Mouse (Mus musculus) ES-E14 (cell line): ENCODE data around the gene Artn. TPM values are rescaled to one million over a fixed set of nuclear protein-coding genes. Genes with fewer than 3 reads are reported as not detected.

Experiments used
- DNase-seq: peaks from one replicate; pipeline ENCODE4 v3.0.0-alpha.2; 2013; ENCODE audit warnings: low read depth, low spot score
- H3K27ac ChIP-seq: 2 replicates; pipeline ENCODE4 v1.5.1; 2012; ENCODE audit warnings: low read depth, mild to moderate bottlenecking, low read length, moderate library complexity, mixed read lengths; ENCODE audit not compliant: poor library complexity, insufficient read depth, severe bottlenecking
- H3K36me3 ChIP-seq: 2 replicates; pipeline ENCODE4 v1.6.1; 2012; ENCODE audit warnings: mild to moderate bottlenecking, low read length, moderate library complexity, mixed read lengths; ENCODE audit not compliant: control insufficient read depth, poor library complexity, insufficient read depth, severe bottlenecking
- H3K4me1 ChIP-seq, 2 experiments: fragments of 150-350 bp in 1 of 2; sonication (generic) in 1 of 2; 2 replicates each; pipeline ENCODE4 v1.6.1; 2012; ENCODE audit warnings: low read length in 2 of 2, mild to moderate bottlenecking in 1 of 2, mixed read lengths in 1 of 2; ENCODE audit not compliant: control insufficient read depth in 2 of 2, insufficient read depth in 2 of 2, poor library complexity in 1 of 2
- H3K4me3 ChIP-seq, 2 experiments: fragments of 150-350 bp in 1 of 2; sonication (generic) in 1 of 2; 2 replicates each; pipeline ENCODE4 v1.5.1; 2012; ENCODE audit warnings: low read length in 2 of 2, low read depth in 1 of 2, mild to moderate bottlenecking in 1 of 2, mixed read lengths in 1 of 2; ENCODE audit not compliant: insufficient read depth in 1 of 2, poor library complexity in 1 of 2, severe bottlenecking in 1 of 2
- H3K9ac ChIP-seq: 2 replicates; pipeline ENCODE4 v1.6.1; 2012; ENCODE audit warnings: low read depth, mild to moderate bottlenecking, low read length, mixed read lengths; ENCODE audit not compliant: poor library complexity, insufficient read depth, severe bottlenecking
- H3K9me3 ChIP-seq: fragments of 150-350 bp; sonication (generic); 2 replicates; pipeline ENCODE4 v1.6.1; 2012; ENCODE audit warnings: low read depth, mild to moderate bottlenecking, low read length; ENCODE audit not compliant: control insufficient read depth, insufficient read depth
- CHD2 ChIP-seq: IDR thresholded peaks from 2 replicates; pipeline ENCODE4 v1.6.1; 2014; ENCODE audit warnings: mild to moderate bottlenecking, low read depth, low read length, inconsistent platforms
- HCFC1 ChIP-seq: IDR thresholded peaks from 2 replicates; pipeline ENCODE4 v1.6.1; 2012; ENCODE audit warnings: low read length, inconsistent platforms, borderline replicate concordance; ENCODE audit not compliant: insufficient read depth
- MAFK ChIP-seq: IDR thresholded peaks from 2 replicates; pipeline ENCODE4 v1.6.1; 2014; ENCODE audit warnings: mild to moderate bottlenecking, low read depth, low read length, inconsistent platforms; ENCODE audit not compliant: insufficient read depth
- ZC3H11A ChIP-seq: IDR thresholded peaks from 2 replicates; pipeline ENCODE4 v1.6.1; 2012; ENCODE audit warnings: low read depth, mild to moderate bottlenecking, inconsistent platforms, low read length, borderline replicate concordance
- ZNF384 ChIP-seq: IDR thresholded peaks from 2 replicates; pipeline ENCODE4 v1.6.1; 2012; ENCODE audit warnings: low read depth, low read length, inconsistent platforms
- in situ Hi-C, 2 experiments: fragments of 600-800 bp; cut with MboI; formaldehyde crosslinking; loops; one replicate each; pipeline ENCODE4 v1.15.1; 2025; ENCODE audit warnings: low sequenced_read_pairs in 2 of 2, inconsistent platforms in 1 of 2; ENCODE audit not compliant: unreplicated experiment in 2 of 2
- total RNA-seq: library from RNA; depleted of rRNA; stranded (reverse); fragments of 300-350 nt; gene quantifications from 2 replicates; pipeline ENCODE4 v1.2.3, GENCODE M21; 2012

The Artn gene
- total RNA-seq, 1 experiment, result 0.94 TPM

GRCm38 (mm10) chr4:117887133-117887532, 42.4 kb downstream of the Artn start, which contains the start of gene Atp6v0b:
TSS of gene Atp6v0b (minus strand) at chr4:117887333.
- H3K36me3 ChIP-seq, result peaks cover 32% of the 10 kb centered on the region
- no peaks in the 10 kb centered on the region for H3K9me3 ChIP-seq
- TF ChIP-seq MAFK (no peak), HCFC1 (peak; percentile 95), CHD2 (no peak), ZNF384 (no peak), ZC3H11A (no peak)
- H3K4me1 ChIP-seq, result peaks cover 2 to 12% of the 10 kb centered on the region in 2 experiments; a peak in 2 of 4 replicates
- peak within 1 kb of the TSS; percentile 83 for H3K9ac ChIP-seq
- DNase-seq, result peak; percentile 84
- peak within 1 kb of the TSS; percentile 79 to 80 for H3K4me3 ChIP-seq
- no peak within 1 kb of the TSS for H3K27ac ChIP-seq
- in situ Hi-C loops, result no loop called here

- peaks cover 32% of the 10 kb centered on the region for H3K36me3 ChIP-seq
- no peaks in the 10 kb centered on the region for H3K9me3 ChIP-seq
- peak overlapping the region; percentile 83 for H3K9ac ChIP-seq
- no peak overlapping the region for H3K27ac ChIP-seq
- no peak for TF ChIP-seq MAFK
- peak; percentile 92 for TF ChIP-seq ZNF384
- TF ChIP-seq HCFC1, result no peak
- DNase-seq, result no peak
- H3K4me3 ChIP-seq, result peak overlapping the region; percentile 79 to 80
- H3K4me1 ChIP-seq, result peaks cover 0 to 13% of the 10 kb centered on the region in 2 experiments; a peak in 1 of 4 replicates
- in situ Hi-C loops, result no loop called here
Measured at GRCm38 (mm10) chr4:117886644-117887043, 42.9 kb downstream of the Artn start.

- peaks cover 0 to 17% of the 10 kb centered on the region in 2 experiments; a peak in 1 of 4 replicates for H3K4me1 ChIP-seq
Measured at GRCm38 (mm10) chr4:117885994-117886393, 43.6 kb downstream of the Artn start.

GRCm38 (mm10) chr4:117885093-117885492, 44.5 kb downstream of the Artn start:
- Histone ChIP-seq H3K4me1 (peaks cover 0 to 16% of the 10 kb centered on the region in 2 experiments; a peak in 1 of 4 replicates), H3K27ac (no peak overlapping the region), H3K9me3 (no peaks in the 10 kb centered on the region), H3K4me3 (no peak overlapping the region), H3K9ac (no peak overlapping the region), H3K36me3 (peaks cover 31% of the 10 kb centered on the region)
- no peak for DNase-seq
- no peak for TF ChIP-seq MAFK
- no peak for TF ChIP-seq ZC3H11A
- in situ Hi-C loops, result no loop called here

More at GRCm38 (mm10) chr4:117885994-117886393, 43.6 kb downstream of the Artn start:
- H3K36me3 ChIP-seq, result peaks cover 32% of the 10 kb centered on the region
- in situ Hi-C loops, result no loop called here
- no peak overlapping the region for H3K27ac ChIP-seq
- H3K9ac ChIP-seq, result no peak overlapping the region
- H3K4me3 ChIP-seq, result peak overlapping the region; percentile 79 to 80; a peak in 2 of 4 replicates
- DNase-seq, result no peak
- H3K9me3 ChIP-seq, result no peaks in the 10 kb centered on the region
- TF ChIP-seq HCFC1, result no peak
- no peak for TF ChIP-seq CHD2
- TF ChIP-seq ZC3H11A, result no peak
- TF ChIP-seq MAFK, result no peak
- TF ChIP-seq ZNF384, result no peak

GRCm38 (mm10) chr4:117884146-117884545, 45.4 kb downstream of the Artn start:
- DNase-seq, result no peak
- no peaks in the 10 kb centered on the region for H3K9me3 ChIP-seq
- H3K4me3 ChIP-seq, result no peak overlapping the region
- H3K27ac ChIP-seq, result no peak overlapping the region
- no peak overlapping the region for H3K9ac ChIP-seq
- H3K4me1 ChIP-seq, result peaks cover 0 to 16% of the 10 kb centered on the region in 2 experiments; a peak in 1 of 4 replicates
- peaks cover 22% of the 10 kb centered on the region for H3K36me3 ChIP-seq
- in situ Hi-C loops, result no loop called here
- TF ChIP-seq ZC3H11A (no peak), ZNF384 (no peak), MAFK (no peak)
